8 mouse cellular contexts compared by ENCODE assay signal in the genomic region with DNA sequence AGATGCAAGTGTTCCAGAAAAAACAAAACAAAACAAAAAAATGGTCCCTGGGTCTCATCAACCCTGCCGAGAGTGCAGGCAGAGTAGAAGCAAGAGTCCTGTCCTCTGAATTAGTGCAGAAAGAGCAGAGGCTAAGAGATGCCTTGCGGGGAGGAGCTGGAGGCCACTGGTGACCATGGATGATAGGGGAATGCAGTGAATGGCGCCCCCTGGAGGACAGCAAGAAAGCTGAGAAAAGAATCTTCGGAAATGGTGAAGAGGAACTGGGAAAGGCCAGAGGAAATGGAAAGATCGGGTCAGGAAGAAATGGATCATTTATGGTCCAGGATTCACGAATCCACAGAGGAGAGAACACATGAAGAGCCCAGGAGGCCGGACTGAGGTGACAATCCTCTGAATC.
A peak's percentile ranks its signal among the peaks of the same experiment; 100 is the strongest.
DNase-seq lines count a peak whose midpoint lies in the region; ATAC-seq and TF ChIP-seq lines count a peak whose summit lies in the region.

No protein-coding gene starts in this region.

- no peak overlapping the region for H3K4me3 ChIP-seq in kidney, postnatal 0 days (replicated peaks; ENCODE audit: low read depth, low read length)
- no peak overlapping the region for H3K4me3 ChIP-seq in liver, embryonic 11.5 days (ENCODE audit: low read depth, low read length)

- no peak for ATAC-seq in kidney, postnatal 0 days (replicated peaks; ENCODE audit: low FRiP score, low read depth)
- 0 out of 2 replicates have a peak, but pooled peaks have one; percentile 56 for ATAC-seq in liver, embryonic 11.5 days (replicated peaks; ENCODE audit: low FRiP score)

- H3K4me1 ChIP-seq in kidney, postnatal 0 days (replicated peaks; ENCODE audit: insufficient read depth, low read length) = no peaks in the 10 kb centered on the region
- H3K4me1 ChIP-seq in liver, embryonic 11.5 days (replicated peaks; ENCODE audit: control insufficient read depth, insufficient read depth, low read length) = peaks cover 3% of the 10 kb centered on the region; the same call in 1 of the 2 replicates

- peak overlapping the region; percentile 38 for H3K4me2 ChIP-seq in kidney, postnatal 0 days (ENCODE audit: low read length)
- H3K4me2 ChIP-seq in liver, embryonic 11.5 days = peak overlapping the region; percentile 34

- WGBS in kidney, postnatal 0 days = 31% methylated on average over 7 of the region's 7 CpGs
- WGBS in liver, embryonic 11.5 days = 29% methylated on average over 7 of the region's 7 CpGs

- H3K27me3 ChIP-seq in kidney, postnatal 0 days (ENCODE audit: insufficient read depth, low read length) = no peaks in the 10 kb centered on the region
- H3K27me3 ChIP-seq in liver, embryonic 11.5 days (replicated peaks; ENCODE audit: control insufficient read depth, insufficient read depth, low read length) = no peaks in the 10 kb centered on the region

- DNase-seq in CD4-positive helper T cell, adult 2 months (ENCODE audit: low read depth, low spot score) = peak; percentile 62
- DNase-seq in adrenal gland, adult 8-10 months = peak; percentile 68
- peak; percentile 70 for DNase-seq in embryo, embryonic 10.5 days (ENCODE audit: low spot score)
- peak; percentile 49 to 67 for DNase-seq in heart, adult 9 months (ENCODE audit: low spot score in 2 of 2)
- peak; percentile 85 for DNase-seq in kidney, postnatal 0 days (ENCODE audit: low spot score)
- peak; percentile 61 for DNase-seq in liver, embryonic 11.5 days (ENCODE audit: low spot score)
- DNase-seq in ovary, postnatal 10 days (ENCODE audit: low spot score) = peak; percentile 29
- peak; percentile 77 for DNase-seq in thymus, postnatal 4 days

- H3K36me3 ChIP-seq in kidney, postnatal 0 days (ENCODE audit: insufficient read depth, low read length) = no peaks in the 10 kb centered on the region
- no peaks in the 10 kb centered on the region for H3K36me3 ChIP-seq in liver, embryonic 11.5 days (ENCODE audit: control insufficient read depth, insufficient read depth, low read length)

- H3K27ac ChIP-seq in kidney, postnatal 0 days = no peak overlapping the region
- H3K27ac ChIP-seq in liver, embryonic 11.5 days (ENCODE audit: low read depth, low read length) = no peak overlapping the region

- no peaks in the 10 kb centered on the region for H3K9me3 ChIP-seq in kidney, postnatal 0 days (replicated peaks; ENCODE audit: low read length)
- no peaks in the 10 kb centered on the region for H3K9me3 ChIP-seq in liver, embryonic 11.5 days (ENCODE audit: control insufficient read depth, low read length)

- H3K9ac ChIP-seq in kidney, postnatal 0 days (ENCODE audit: low read depth, low read length) = no peak overlapping the region
- no peak overlapping the region for H3K9ac ChIP-seq in liver, embryonic 11.5 days (ENCODE audit: low read depth, low read length)

- TF ChIP-seq CTCF in kidney, postnatal 0 days (IDR thresholded peaks at IDR 0.05; ENCODE audit: low read depth) = peak; percentile 88

Comparison
In these comparisons a context has a peak if more than half of its experiments do, and no peak if none do; other contexts are left out.
1. DNase-seq: peak in every context shown above with its lines; median percentile 85 in kidney, postnatal 0 days; 77 in thymus, postnatal 4 days; 70 in embryo, embryonic 10.5 days; 68 in adrenal gland, adult 8-10 months; 62 in CD4-positive helper T cell, adult 2 months; 61 in liver, embryonic 11.5 days; 58 in heart, adult 9 months; 29 in ovary, postnatal 10 days.